Comparison of ENCODE assay signal across 8 mouse cellular contexts in genomic region chr4:81442078-81442981, GRCm38 (mm10). TPM values are rescaled to one million over a fixed set of nuclear protein-coding genes. Genes with fewer than 3 reads are reported as not detected.
DNase-seq lines count a peak whose midpoint lies in the region; ATAC-seq and TF ChIP-seq lines count a peak whose summit lies in the region.

Mpdz (minus strand) TSS chr4:81442815.

- H3K27me3 ChIP-seq in lung, embryonic 14.5 days (ENCODE audit: insufficient read depth, low read length) = no peaks in the 10 kb centered on the region

- no peaks in the 10 kb centered on the region for H3K9me3 ChIP-seq in lung, embryonic 14.5 days (ENCODE audit: low read depth, low read length)

- H3K4me2 ChIP-seq in lung, embryonic 14.5 days = peak within 1 kb of the TSS; percentile 69

- peak within 1 kb of the TSS; percentile 97 for H3K27ac ChIP-seq in lung, embryonic 14.5 days (ENCODE audit: low read depth)

- WGBS in lung, embryonic 14.5 days = under 1% methylated on average over 94 of the region's 97 CpGs

- peak; percentile 61 to 71 for ATAC-seq in hematopoietic stem cell, adult 5-6 weeks (replicated peaks in 1 of 2; ENCODE audit: insufficient read depth in 1 of 2, low FRiP score in 2 of 2, low TSS enrichment in 1 of 2, low read depth in 1 of 2, poor library complexity in 2 of 2, severe bottlenecking in 2 of 2)
- ATAC-seq in lung, embryonic 14.5 days (ENCODE audit: insufficient read depth) = peak; percentile 94
- no peak for ATAC-seq in megakaryocyte-erythroid progenitor cell, adult 5-6 weeks (replicated peaks; ENCODE audit: low FRiP score, low TSS enrichment, poor library complexity, severe bottlenecking)

- H3K4me1 ChIP-seq in lung, embryonic 14.5 days (ENCODE audit: insufficient read depth) = peaks cover 8% of the 10 kb centered on the region; the same call in 1 of the 2 replicates

- DNase-seq in NIH3T3 (ENCODE audit: low read depth) = peak; percentile 90
- peak; percentile 82 to 88 for DNase-seq in cerebellum, postnatal 10 days
- DNase-seq in frontal cortex, postnatal 14 days (ENCODE audit: low spot score in 2 of 2) = peak; percentile 19 to 43
- peak; percentile 31 for DNase-seq in layer of hippocampus, adult 9-11 months
- DNase-seq in lung, embryonic 14.5 days = peak; percentile 88
- DNase-seq in retina, adult 2 months (ENCODE audit: low read depth, low spot score) = peak; percentile 46

- H3K4me3 ChIP-seq in lung, embryonic 14.5 days (ENCODE audit: low read depth, low read length) = peak within 1 kb of the TSS; percentile 78

- TF ChIP-seq CTCF in lung, embryonic 14.5 days (IDR thresholded peaks at IDR 0.05; ENCODE audit: low read depth) = no peak

- peak within 1 kb of the TSS; percentile 99 for H3K9ac ChIP-seq in lung, embryonic 14.5 days

- no peaks in the 10 kb centered on the region for H3K36me3 ChIP-seq in lung, embryonic 14.5 days (ENCODE audit: insufficient read depth)

RNA-seq across cellular contexts. Expression of gene Mpdz, which starts in this region (rescaled TPM):
- 7.1 and 16.9 TPM in 2 replicates for total RNA-seq in hematopoietic stem cell, adult 5-6 weeks (2017)
- polyA plus RNA-seq in lung, embryonic 14.5 days (2014; fragmentation: Nextera tagmentation; extraction: Ambion mirVana) = 45.1 and 52.1 TPM in 2 replicates
- total RNA-seq in megakaryocyte-erythroid progenitor cell, adult 5-6 weeks (2014; fragmentation: Nextera tagmentation) = not detected in 2 replicates
- total RNA-seq in megakaryocyte-erythroid progenitor cell, adult 5-6 weeks (2017) = 0.80 TPM in 1 of 2 replicates, not detected in the other

Comparison
In these comparisons a context has a peak if more than half of its experiments do, and no peak if none do; other contexts are left out.
1. DNase-seq: peak in every context shown above with its lines; median percentile 90 in NIH3T3; 88 in lung, embryonic 14.5 days; 85 in cerebellum, postnatal 10 days; 46 in retina, adult 2 months; 31 in frontal cortex, postnatal 14 days; 31 in layer of hippocampus, adult 9-11 months.